Mouse (Mus musculus): ENCODE results near the gene Dcst2. TPM values are rescaled to one million over a fixed set of nuclear protein-coding genes. Genes with fewer than 3 reads are reported as not detected.

Dcst2 gene
- total RNA-seq, 2 experiments from 2014 or later, result not detected

DNA sequence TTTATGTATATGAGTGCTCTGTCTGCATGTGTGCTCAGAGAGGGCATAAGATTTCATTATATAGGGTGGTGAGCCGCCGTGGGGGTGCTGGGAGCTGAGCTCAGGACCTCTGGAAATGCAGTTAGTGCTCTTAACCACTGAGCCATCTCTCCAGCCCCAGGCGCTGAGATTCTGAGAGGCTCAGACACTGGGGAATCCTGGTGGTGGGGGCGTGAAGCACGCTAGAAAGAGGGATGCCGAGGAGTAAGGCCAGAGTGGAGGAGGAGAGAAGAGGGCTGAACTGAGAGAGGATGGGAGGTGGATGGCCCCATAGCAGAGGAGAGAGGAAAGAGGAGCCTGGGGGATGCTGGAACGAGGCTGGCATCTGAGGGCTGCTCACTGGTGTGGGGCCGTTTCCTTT, 2.9 kb downstream of the Dcst2 start:
- DNase-seq, result no peak

DNA sequence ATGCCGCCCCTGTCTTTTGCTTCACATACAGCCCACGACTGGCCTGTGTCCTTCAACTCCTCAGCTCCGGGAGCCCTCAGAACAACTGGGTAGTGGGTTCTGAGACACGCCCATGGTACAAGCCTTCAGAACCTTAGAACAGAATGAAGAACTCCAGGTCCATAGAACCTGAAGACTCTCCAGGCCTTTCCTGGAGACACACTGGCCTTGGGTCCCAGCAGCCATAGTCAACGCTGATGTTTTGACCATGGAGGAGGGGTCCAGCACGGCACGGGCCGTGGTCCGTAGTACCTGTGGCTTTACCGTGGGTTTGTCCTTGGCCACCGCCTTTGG, 3.3 kb downstream of the Dcst2 start, which contains the start of gene Dcst1:
TSS of gene Dcst1 (minus strand) at position 101 of the 333 bp plus-strand sequence.
- no peak for DNase-seq

DNA sequence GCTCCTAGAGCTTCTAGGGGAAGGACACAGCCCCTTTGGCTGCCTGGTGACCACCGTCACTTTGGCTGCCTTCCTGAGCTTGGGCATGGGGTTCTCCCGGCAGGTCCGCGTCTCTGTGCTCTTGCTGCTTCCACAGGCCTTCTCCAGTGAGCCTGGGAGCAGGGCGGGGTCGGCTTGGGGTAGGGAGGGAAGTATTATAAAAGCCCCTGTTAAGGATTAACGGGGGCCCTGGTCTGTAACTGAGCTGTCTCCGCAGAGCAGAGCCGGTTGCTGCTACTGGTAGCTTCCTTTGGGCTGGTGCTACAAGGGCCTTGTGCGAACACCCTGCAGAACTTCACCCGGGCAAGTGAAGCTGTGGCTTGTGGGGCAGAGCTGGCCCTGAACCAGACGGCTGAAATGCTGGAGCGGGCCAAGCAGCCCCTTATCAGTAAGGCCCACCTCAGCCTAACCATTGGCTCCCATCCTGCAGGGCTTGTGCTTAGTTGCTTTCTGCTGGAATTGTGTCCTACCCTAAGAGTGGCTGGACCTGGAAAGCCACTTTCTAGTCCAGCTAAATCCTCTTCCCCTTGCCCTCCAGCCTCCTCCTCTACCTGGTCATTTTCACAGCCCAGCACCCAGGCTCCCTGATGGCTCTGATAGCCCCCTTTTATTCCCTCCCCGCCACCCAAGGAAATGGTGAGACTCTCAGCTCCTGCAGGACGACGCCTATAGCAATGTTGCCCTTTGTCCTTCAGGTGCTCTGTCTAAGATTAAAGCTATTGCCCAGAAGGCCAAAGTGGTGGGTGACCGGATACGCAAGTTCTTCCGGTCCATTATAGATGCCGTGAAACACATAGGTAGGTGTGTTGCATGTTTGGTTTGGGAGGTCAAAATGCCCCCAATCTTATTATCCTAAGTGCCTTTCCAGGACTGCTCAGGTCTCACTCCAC, 4.0 kb downstream of the Dcst2 start:
- no peak for DNase-seq

DNA sequence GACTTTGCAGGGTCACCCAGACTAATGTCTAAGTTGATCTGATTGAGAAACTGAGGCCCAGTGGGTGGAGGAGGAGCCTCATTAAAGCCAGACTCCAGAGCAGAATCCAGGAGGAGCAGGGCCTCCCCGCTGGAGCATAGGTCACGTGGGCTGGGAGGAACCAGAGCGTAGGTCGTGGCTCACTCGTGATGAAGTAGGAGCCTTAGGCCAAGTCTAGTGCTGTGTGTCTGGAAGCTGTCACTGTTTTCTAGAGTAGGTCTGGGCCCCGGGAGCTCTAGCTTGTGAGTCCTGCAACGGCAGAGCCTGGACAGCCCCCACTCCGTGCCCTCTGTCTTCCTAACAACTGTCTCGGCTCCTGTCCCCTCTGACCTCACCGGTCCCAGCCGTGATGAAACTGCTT, 5.6 kb downstream of the Dcst2 start:
- DNase-seq, result no peak

DNA sequence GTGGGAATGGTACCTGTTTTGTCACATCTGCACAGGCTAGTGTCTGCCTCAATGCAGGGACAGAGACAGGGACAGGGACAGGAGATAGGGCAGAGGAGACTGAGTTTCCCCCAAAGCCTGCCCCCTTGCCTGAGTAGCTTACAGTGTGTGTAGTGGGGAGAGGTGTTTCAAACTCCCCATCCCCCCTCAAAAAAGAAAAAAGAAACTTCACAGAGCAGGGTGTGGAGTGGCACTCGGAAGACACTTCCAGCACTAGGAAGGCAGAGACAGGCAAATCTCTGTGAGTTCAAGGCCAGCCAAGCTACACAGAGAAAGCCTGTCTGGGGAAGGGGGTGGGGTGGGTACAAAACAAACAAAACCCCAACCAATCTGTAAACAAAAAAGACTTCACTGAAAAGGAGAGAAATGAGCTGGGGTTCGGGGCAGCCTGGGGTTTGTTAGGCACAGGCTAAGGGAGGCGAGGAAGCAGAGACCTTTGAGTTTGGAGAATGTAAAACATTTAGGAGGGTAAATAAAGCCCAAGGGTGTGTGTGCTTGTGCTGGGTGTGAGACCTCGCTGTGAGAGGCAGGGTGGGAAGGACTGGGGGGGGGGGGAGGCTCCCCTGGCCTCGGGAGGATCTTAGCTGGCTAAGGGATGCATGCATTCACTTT, 11.9 kb downstream of the Dcst2 start:
- DNase-seq, result no peak

DNA sequence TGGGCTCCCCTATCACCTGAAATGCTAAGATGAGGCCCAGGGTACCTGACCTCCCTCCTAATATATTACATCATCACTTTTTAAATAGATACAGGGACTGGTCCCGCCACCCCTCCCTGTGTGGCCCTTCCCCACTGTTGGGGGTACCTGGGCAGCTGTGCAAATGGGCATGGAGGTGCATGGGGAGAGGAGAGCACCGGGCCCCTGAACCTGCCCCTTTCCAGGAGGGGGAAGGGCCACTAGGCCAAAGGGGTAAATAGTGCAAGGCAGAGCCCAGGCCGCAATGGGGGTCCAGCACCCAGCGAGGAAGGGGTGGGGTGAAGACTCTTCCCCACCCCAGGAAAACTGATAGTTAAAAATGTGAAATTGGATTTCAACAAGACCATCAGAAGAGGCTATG, 16.1 kb downstream of the Dcst2 start:
- no peak for DNase-seq

DNA sequence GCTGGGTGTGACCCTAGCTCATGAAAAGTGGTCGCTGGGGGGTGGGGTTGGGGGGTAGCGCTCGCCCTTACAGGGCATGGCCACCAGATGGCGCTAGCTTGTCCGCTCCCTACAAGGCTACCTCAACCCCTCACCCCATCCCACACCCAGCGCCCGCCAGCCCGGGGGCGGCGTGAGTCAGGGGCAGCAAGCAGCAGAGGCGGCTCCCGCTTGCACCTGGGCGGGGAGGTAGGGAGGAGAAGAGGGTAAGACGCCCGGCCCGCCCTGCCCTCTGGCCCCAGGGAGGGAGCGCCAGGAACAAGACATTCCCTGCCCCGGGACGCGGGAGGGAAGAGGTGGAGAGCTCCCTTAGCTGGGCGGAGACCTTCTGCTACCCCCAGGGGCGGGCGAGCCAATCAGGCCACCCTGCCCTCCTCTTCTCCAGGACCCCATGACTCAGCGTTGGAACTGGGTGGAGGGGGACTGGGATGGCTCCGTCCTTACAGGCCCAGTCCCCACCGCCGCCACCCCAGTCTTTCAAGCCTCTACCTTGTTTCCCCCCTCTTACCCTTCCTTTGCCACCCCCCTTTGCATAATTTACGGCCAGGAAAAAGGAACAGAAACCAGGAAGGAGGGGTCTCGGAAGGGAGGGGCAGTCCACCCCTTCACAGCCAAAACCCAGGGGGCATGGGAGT, 16.8 kb downstream of the Dcst2 start:
- peak; percentile 87 for DNase-seq

DNA sequence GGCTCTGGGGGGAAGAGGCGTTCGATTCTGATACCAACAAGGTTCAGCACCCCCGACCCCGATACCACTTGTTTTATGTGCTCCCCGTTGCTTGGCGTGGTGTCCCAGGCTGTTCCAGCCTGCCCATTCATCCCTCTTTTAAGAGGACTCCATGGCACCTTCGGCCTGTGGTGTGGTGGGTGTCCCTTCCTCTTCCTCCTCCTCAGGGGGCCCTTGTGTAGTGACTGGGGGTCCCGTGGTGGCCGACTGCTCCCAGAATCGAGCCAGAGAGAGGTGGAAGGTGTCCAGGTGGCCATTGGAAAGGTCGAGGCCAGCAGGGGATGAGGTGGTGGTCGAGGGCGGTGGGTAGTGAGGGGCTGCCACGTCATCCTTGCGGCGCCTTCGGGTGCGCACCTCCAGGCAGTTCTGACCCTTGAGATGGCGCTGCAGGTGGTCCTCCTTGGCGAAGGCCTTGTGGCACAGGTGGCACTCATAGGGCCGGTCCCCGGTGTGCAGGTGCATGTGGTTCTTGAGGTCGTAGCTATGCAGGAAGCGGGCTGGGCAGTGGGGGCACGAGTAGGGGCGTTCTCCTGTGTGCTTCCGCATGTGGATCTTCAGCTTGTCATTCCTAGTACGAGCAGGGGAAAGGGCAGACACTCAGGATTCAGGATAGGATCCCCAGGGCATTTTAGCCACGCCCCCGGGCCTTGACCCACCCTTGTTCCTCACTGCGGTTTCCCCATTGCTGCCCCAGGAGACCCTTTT, 17.8 kb downstream of the Dcst2 start:
- DNase-seq, result no peak

DNA sequence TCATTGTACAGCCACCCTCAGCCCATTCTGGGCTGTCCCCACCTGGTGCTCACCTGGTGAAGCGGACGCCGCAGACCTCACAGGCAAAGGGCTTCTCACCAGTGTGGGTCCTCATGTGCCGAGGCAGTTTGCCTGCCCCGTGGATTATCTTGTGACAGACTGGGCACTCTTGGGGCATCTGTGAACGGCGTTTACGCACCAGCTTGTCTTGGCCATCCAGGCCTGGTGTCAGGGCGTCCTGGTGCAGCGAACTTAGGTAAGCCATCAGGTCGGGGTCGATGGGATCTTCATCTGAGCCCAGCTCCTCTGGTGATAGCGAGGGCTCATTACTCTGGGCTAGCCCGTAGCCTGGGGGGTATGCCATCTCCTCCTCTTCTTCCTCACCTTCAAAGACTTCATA, 18.5 kb downstream of the Dcst2 start:
- no peak for DNase-seq

DNA sequence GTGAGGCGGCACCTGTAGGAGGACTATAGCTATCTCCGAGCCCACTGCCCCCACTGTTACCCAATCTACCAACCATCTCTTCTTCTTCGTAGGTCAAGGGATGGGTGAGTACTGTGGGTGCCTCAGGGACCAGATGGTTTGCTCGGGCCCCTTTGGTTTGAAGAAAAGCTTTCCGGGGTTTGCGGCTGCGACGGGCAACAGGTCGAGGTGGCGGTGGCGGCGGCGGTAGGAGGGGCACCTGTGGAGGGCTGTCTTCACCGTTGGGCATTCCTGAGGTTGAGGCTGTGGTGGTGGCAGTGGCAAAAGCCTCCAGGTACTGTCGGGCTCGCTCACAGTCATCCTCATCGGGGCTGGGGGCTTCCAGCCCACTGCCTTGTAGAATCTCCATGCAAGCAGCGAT, 18.9 kb downstream of the Dcst2 start:
- no peak for DNase-seq

DNA sequence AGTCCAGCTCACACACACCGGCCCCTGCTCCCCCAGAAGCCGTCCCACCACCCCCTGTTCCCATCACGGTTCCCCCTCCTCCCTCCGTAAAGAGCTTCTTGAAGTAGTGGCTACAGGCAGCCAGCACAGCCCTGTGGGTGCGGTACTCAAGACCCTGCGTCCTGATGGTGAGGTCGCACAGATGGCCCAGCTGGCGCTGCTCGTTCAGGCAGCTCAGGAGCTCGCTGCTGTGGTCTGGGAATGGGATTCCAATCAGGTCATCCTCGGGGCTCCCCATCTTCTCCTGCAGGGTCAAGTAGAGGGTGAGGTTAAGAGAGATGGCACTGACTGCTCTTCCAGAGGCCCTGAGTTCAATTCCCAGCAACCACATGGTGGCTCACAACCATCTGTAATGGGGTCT, 19.5 kb downstream of the Dcst2 start:
- no peak for DNase-seq

DNA sequence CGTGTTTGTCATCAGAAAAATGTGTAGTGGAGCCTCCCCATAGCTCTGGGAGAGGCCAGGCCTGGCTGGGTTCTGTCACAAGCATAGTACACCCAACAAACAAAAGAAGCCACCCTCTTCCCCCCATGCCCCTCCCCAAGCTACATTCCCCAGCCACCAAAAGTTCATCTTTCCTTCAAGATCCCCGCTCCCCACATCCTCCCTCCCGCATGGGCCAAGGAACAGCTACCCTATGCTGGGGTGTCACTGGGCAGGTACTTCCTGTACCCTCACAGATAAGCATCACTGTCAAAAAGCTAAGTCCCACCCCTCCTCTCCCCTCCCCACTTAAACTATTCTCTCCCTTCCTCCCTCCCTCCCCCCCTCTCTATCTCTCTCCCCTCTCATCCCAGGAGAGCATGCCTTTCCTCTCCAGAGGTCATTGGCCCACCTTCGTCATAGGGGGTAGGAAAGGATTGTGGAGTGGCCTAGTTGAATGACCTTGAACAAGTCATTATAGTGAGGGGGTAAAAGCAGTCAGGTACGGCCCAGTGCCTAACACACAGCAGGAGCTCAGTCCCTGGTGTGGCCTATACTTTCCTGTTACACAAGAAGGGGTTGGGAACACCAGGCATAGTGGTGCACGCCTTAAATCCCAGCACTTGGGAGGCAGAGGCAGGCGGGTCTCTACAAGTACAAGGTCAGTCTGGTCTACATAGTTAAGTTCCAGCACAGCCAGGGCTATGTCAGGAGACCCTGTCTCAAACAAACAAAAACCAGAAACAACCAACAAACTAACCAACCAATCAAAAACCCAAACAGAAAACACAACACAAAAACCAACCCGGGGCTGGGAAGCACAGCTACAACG, 20.5 kb downstream of the Dcst2 start:
- no peak for DNase-seq

DNA sequence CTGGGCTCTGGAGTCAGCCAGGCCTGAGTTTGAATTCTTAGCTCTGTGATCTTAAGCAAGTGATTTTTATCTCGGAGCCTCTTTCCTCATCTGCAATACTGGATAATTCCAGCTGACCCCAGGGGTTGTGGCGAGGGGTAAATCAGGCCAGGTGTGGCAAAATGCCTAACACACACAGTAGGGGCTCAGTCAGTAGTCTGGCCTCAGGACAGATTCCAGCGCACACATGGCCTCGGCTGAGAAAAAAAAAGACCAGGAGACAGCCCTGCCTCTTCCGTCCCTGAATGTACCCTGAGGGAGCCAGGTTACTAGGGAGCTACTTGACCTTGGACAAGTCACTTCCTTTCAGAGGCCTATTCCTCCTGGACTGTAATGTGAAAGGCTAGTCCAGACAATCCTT, 21.2 kb downstream of the Dcst2 start:
- no peak for DNase-seq

DNA sequence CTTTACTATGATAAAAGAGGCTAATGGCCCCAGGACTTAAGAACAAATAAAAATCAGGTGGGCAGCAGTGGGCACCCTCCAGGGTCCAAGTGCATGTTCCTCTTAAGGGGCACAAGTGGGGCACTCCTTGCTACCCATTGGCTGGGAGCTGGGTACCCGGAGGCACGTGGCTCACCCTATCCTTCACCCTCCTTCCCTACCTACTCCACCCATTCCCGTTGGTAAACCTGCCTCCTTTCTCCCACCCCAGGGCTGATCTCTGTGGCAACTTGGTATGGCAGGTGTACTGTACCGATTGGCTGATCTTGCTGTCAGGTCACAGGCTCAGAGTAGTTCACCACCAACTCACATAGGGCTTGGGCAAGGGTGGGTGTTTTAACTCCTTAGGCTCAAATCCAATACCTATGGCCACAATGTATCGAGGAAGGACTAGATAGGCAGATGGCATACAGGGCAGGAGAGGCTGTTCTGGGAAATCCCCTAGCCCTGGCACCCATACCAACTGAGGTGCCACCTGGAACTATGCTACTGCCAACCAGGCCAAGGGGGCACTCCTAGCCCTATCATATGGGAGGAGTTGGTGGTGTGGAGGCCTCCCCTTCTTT, 22.0 kb downstream of the Dcst2 start:
- DNase-seq, result no peak

DNA sequence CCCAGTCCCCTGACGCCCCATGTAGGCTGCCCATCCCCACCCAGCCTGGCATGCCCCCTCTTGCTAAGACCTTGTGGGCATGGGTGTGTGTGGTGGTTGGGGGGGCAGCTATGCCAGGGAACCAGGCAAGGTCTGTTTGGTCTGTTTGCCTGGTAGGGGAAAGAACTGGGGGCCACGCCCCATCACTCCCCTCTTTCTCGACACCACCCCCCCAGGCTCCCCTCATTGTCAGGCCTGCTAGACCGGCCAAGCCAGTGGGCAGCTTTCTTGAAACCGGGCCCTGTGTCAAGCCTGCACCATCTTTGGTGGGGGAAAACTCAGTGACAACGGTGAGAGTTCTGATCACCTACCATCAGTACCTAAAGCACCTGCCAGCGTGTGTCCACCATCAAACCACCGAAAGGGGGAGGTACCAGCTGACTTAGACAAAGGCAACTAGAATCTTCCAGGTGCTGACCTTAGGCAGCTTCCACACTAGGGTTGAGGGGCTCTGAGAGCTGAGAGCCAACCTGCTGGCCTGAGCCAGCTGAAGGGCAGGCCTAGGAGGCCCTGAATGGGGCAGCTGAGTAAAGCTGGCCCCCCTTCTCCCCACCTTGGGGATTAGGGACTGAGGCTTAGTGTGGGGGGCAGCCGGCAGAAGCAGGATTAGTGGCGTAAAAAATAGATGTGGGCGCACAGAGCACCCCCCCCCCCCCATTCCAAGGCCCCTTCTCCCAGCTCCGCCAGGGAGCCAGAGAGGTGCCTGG, 22.7 kb downstream of the Dcst2 start:
- no peak for DNase-seq

DNA sequence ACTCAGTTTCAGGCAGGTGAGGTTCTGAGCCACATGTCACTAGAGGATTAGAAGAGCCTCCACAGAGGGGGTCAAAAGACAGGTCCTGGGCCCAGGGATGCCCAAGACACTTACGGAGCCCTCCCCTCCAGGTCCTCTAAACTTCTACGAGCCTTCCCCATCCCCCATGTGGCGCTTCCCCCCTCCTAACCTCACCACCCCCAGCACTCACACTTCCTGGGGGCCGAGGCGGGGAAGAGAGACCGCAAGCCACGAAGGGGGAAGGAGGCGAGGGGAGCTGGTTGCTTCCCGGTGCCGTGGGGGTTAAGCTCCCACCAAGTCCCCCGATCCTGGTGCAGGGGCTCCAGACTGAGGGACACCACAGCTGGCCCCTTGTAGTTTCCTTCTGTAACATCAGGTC, 23.7 kb downstream of the Dcst2 start:
- DNase-seq, result no peak

DNA sequence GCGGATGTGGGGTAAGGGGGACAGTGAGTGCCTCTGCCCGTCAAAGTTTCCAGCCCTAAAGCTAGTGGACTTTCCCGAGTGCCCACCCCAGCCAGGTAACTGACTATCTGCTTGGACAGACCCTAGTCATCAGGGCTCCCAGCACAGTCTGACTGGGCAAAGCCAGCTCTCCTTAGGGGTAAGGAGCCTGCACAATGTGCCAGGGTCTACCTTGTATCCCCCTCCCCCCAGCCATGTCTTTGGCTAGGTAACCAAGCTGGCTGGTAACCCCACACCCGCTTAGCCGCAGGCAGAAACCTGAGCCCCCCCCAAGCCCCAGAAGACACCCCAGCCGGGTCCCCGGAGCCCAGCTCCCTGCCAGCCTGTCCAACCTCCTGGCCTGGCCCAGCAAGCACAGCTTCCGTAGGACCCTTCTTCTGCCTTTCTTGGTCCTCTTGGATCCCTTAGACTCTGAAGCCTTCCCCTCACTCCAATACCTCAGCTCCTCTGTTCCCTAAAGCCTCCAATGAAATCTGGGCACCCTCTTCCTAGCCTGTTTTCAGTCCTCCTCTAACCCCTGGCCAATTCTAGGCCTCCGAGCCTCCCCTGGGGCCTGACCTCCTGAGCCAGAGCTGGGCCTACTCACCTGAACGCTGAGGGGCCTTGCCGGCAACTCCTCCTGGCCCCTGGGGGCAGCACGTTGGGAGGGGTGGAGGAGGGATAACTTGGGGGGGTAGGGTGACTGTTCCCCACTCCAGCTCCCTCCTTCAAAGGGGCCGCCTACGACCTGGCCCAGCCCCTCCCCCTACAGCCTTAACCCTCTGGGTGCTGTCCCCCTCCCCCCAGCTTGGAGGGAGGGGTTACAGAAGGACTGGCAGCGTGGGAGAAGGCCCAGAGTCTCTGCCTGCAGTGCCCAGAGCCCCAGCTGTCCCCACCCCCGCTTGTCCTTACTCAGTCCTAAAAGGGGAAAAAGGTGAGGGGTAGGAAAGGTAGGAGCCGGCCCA, 25.0 kb downstream of the Dcst2 start:
- DNase-seq, result peak; percentile 61

DNA sequence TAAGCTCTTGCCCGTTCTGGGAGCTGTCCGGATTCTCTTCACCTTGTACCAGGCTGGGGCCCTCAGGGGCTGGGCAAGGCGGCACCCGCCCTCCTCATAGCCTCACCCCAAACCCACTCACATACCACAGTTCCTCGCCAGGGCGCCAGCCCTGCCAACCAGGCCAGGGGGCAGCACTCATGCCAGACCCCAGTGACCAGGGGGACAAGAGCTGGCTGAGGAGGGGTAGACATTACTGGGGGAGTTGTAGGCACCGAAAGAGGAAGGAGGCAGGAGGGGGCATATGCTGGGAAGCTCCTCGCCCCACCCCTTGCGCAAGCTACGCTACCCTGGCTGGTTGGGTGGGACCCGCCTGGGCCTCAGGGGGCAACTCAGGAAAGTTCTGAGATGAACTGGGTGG, 25.9 kb downstream of the Dcst2 start:
- DNase-seq, result peak; percentile 37

Data from gastrocnemius, postnatal 25 days (tissue).